Mouse (Mus musculus): ENCODE measurements around the gene P2rx1.
A peak's percentile ranks its signal among the peaks of the same experiment; 100 is the strongest.

Gene P2rx1

DNA sequence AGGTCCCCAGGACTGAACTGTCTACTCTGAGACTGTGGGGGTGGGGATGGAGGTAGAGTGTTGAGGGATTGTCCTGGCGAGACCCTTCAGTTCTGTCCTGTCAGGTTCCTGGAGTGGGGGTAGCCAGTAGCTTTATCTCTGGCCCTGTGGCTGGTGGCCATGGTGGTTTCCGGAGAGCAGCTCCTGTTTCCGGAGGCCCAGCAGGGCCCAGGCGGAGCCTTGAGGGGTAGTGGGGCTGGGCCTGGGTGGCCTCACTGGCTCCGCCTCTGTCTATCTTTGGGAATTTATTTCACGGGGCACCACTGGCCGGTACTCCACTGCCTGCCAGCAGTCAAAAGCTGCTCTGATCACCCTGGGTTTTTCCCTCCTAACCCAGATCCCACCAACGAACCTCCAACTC is at the start of gene P2rx1:
TSS of gene P2rx1 (plus strand) at position 333 of the 400 bp plus-strand sequence.
- no peak for DNase-seq (ENCODE audit: inconsistent age in 2 of 2, low spot score in 1 of 2)

DNA sequence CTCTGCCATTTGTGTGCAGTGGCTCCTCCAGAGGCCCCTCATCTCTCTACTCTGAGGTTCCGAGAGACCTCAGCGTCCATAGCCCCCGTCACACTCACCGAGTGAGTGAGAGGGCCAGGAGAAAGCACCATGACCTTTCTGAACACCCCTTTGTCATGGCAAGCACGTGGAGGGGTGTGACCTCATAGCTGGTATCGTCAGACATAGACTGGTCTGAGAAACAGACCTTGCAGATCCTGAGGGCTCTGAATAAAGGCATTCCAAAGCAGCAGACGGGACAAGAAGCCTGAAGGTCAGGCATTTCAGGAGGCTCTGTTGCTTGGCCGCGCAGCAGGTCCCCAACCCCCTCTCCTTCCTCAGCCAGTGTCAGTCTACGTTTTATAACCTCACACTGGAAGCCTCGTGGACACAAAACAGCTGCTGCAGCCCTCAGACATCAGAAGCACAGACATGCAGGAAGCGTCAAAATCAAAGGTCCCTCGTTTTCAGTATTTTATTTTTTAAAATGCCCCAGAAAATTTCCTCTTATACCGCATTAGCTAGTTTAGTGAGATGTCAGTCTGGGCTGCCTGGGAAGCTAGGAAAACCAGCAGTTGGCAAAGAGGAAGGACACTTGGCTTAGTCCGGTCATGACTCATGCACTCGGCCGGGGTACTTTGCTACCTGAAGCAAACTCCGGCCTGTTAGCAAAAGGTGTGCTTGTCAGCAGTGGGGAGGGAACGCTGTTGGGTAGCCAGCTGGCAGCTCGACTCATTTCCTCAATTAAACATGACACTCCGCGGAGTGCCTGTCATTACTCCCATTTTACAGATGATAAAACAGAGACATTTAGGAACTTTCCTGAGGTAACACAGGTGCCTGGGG is 47.5 kb upstream of the P2rx1 start:
- peak; percentile 77 to 90 for DNase-seq (ENCODE audit: inconsistent age in 2 of 2, low spot score in 1 of 2)

DNA sequence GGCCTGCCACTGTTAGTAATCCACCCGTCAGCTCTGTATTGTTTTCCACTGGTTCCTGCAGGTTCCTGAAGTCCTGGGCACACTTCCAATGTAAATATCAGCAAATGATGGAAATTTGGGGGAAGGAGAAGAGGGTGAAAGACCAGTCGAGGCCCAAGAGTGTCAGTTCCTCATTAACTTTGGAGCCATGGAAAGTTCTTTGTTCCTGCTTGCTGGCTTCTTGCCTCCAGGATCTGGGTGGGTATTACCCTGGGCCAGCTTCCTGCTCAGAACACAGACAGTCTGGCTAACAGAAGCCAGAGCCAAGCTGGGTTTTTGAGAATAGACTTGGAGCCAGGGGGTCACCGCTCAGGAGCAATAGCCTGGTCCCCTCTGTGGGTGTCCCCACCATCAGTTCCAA is 46.7 kb upstream of the P2rx1 start:
- peak; percentile 43 to 76 for DNase-seq (ENCODE audit: inconsistent age in 2 of 2, low spot score in 1 of 2)

DNA sequence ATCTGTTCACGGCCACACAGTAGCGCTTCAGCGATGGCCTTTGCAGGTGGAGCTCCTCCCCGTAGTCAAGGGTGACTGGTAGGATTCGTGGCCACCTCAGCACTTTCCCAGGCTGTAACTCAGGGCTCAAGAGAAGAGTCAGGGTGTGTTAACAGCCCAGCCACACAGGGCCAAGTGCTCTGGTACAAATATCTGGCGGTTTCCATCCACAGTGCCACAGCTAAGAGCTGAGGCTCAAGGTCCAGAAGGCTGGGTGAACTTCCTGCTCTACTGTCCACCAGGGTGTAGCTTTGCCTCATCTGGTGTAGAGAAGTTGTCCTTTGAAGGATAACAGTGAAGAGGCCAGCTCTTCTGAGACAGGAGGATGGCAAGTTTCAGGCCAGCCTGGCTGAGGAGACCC is 46.2 kb upstream of the P2rx1 start:
- DNase-seq (ENCODE audit: inconsistent age in 2 of 2, low spot score in 1 of 2), result peak; percentile 34 to 65

DNA sequence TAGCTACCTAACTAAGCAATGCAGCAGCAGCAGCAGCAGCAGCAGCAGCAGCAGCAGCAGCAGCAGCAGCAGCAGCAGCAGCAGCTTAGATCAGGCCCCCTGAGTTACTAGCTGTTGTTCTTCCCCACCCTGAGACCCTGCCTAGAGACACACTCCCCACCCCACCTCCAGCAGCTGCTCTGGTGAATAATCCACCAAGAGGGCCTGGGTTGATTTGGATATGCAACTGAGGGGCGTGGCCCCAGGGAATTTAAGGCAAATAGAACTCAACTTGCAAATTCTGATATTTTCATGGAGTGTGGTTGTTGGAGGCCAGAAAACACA is 45.8 kb upstream of the P2rx1 start:
- no peak for DNase-seq (ENCODE audit: inconsistent age in 2 of 2, low spot score in 1 of 2)

DNA sequence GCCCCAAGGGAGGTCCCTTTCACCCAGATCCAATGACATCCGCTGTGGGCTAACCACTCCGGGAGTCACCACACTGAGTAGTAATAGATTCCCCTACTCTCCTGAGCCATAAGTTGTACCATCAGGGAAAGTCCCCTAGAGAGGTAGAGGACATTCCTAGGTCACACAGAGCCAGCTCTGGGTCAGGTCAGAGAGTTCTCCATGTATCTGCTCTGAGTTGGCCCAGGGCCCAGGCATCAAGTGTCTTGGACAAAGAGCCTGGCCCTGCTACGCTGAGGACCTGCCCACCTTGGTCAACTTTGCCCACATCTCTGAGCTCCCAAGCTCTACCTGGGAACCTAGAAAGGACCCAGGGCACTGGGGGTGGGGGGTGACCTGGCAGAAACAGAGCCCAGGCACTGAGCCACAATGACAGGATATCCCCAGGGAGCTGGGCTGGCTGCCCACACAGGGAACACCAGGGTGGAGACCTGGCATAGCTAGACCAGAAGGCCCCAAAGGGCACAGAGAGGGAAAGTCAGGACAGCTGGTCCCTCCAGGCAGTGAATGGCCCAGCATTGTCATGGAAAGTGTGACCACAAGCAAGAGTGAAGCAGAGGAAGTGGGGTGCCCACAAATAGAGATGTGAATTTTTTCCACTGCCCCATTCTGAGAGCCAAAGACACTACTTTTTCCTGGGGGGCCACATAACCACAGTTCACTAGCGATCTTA is 45.3 kb upstream of the P2rx1 start:
- peak; percentile 63 to 81 for DNase-seq (ENCODE audit: inconsistent age in 2 of 2, low spot score in 1 of 2)

DNA sequence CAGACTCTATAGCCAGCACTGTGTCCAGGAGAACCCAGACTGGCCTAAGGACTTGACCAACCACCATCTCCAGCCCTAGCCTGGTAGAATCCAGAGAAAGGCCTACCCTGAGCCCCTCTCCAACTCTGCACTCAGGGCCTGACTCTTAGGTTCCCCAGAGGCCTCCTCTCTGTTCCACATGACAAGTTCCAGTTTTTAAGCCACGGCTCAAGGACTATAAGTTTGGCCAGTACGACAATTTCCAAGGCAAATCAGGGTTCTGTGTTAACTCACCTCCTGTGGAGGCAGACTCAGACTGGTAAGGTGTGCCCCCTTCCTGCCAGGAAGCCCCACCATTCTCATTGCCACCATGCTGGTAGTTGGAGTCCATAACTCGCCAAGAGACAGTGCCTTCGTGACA is 44.7 kb upstream of the P2rx1 start:
- DNase-seq (ENCODE audit: inconsistent age in 2 of 2, low spot score in 1 of 2), result no peak

DNA sequence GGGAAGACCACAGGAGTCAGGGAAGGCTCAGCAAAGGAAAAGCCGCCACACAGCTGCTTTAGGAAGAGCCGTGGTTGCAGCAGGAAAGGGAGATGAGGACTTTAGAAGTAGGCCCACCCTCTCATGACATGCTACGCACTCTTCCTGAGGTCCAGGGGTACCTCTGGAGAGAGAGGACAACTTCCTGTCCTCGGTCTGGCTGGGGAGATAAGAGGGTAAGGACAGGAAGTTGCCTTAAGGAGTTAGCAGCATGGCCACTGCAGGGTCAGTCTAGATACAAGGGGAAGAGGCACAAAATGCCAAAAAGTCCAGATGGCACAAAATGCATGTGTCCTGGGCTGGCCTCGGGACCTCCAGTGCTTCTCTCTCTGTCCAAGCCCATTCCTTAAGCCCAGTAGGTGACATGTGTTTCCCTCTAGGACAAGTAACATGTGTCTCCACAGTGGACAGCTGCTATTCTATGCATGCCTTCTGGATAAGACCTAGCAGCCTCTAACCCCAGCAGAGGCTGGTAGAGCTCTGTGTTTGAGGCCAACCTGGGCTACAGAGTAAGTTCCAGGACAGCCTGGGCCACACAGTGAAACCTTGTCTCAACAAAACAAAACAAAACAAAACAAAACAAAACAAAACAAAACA is 43.4 kb upstream of the P2rx1 start:
- peak; percentile 22 to 51 for DNase-seq (ENCODE audit: inconsistent age in 2 of 2, low spot score in 1 of 2)

DNA sequence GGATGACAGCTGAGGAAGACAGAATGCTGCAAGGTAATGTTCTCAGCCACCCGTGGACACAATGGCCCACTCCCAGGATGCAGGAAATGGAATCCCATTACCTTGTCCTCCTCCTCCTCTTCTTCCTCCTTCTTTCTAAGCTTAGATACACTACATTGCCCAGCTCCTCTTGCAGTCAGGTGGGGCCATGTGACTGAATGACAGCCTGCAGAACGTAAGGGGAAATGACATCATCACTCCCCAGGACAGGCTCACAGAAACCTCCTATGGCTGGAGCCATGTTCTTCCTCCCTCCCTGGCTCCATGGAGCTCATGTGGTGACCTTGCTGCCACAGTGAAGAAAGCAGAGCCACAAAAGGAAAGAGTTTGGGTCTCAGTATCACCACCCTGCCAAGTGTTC is 41.6 kb upstream of the P2rx1 start:
- no peak for DNase-seq (ENCODE audit: inconsistent age in 2 of 2, low spot score in 1 of 2)

DNA sequence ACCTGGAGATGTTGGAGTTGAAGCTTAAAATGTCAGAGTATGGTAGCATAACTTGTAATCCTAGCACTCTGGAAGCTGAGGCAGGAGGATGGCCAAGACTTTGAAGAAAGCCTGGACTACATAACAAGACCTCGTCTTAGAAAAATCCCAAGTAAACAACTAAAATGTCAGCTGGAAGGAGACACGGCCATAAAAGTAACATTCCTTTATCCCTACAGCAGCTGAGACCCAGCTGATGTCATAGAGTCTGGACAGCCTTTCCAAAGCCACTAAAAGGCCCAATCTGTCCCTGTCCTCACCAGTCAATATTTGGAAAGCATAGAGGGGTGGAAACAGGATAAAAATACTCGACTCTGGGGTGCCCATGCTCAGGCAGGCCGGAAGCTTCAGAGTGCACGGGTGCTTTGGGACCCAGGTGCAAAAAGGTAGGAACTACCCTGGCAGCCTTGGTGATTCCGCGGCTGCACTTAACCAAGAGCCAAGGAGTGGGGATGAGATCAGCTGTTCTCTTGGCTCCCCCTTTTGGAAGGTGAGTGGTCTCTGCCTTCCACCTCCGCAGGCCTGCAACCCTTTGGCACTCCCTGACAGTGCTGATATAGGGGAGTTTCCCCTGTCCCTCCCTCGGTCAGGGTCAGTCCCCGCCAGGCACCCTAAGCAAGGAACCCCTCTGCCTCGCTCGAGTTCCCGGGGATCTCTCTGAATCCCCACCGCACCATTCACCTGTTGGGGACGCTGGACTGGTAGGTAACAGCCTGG is 38.8 kb upstream of the P2rx1 start:
- no peak for DNase-seq (ENCODE audit: inconsistent age in 2 of 2, low spot score in 1 of 2)

DNA sequence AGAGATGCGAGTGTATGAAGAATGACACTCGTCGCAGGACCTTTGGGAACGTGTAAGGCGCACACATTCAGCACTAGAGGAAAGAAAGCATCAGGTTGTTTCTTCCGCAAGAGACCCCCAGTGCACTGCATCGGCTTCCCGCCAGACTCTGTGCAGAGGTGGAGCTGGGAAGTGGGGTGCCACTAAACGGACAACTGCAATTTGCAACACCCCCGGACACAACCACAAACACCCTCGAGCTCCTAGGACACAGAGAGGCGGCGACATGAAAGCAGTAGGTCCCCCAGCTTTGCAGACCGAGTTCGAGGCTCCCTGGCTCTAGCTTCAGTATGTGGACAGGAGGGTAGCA is 38.2 kb upstream of the P2rx1 start:
- DNase-seq (ENCODE audit: inconsistent age in 2 of 2, low spot score in 1 of 2), result no peak

DNA sequence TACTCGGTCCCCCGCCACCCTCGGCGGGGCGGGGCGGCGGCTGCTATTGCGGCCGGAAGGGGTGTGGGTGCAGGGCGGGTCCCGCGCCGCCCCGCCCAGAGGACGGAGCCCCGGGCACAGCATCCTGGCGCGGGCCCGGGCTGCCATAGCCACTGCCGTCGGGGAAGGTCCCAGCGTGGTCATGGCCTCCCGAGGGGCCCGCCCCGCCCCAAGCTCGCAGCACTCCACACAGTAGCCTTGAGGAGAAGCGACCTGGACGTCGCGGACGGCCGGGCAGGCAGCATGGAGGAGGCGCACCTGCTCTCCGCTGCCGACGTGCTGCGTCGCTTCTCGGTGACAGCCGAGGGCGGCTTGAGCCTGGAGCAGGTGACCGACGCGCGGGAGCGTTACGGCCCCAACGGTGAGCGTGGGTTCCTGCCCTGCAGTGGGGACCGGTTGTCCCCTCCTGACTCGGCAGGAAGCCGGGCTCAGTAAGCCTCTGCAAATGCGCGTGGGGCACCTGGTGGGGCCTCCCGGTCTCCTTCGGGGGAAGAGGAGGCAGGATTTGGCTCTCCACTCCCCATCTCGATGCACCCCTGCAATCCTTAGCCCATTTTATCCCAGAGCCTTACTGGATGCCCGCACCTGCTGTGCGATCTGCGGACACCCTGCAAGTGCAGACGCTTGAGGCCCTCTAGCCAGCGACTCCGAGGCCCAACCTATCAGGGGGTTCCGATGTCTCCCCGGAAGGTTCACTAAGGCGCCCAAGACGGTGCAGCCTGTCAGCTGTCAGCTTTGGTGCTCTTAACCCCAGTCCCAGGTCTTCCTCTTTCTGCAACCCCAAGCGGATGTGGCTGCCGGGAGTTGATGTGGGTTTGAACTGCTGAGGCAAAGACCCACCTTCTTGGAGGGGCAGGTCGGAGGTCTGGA is 37.6 kb upstream of the P2rx1 start, which contains the start of gene Atp2a3:
TSS of gene Atp2a3 (plus strand) at position 98 of the 909 bp plus-strand sequence.
- DNase-seq (ENCODE audit: inconsistent age in 2 of 2, low spot score in 1 of 2), result peak; percentile 23 to 47

DNA sequence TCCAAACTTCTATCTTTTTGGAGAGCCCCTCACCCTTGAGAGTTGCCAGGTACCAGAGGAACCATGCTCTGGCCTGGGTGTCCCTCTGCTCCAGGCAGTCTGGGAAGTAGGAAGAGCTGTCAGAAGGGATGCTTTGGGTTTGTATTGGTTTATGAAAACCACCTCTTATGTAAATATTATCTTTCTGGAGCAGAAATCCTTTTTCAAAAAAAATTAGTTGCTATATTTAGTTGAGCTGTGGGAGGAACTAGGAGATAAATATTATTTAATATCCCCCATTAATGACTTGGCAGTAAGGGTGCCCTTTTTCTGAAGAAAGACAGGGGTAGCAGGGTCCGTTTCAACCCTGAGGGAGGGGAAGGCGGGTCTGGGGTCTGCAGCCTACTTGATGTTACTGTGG is 36.5 kb upstream of the P2rx1 start:
- no peak for DNase-seq (ENCODE audit: inconsistent age in 2 of 2, low spot score in 1 of 2)

DNA sequence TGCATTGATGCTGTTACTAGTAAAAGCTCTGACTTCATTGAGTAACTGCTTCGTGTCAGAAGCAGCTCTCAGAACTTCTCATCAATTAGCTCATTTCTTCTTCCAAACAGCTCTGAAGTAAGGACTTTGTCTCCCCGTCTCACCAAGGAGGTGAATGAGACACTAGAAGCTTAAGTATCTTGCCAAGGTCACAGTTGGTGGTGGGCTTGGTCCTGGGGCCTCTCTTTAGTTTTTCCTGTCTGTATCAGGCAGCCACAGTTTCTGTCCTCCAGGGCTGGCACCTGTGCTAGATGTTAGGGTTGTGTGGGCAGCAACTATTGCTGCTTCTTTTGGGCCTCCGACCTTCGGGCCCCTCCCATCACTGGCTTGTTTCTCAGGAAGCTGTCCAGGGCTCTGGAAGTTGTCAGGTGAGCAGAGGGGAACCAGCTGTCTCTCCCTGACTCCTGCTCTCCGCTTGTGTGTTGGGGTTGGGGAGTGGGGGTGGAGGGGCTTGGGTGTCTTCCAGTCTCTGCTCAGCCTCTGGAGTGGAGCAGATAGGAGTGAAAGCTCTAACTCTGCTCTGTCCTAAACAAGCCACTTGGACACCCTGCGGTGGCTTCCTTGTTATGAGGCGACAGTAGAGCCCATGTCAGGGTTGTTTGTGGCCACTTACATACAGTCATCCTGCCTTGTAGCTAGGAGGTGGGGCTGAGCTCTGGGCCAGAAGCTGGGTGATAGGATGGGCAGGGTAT is 35.7 kb upstream of the P2rx1 start:
- DNase-seq (ENCODE audit: inconsistent age in 2 of 2, low spot score in 1 of 2), result no peak

DNA sequence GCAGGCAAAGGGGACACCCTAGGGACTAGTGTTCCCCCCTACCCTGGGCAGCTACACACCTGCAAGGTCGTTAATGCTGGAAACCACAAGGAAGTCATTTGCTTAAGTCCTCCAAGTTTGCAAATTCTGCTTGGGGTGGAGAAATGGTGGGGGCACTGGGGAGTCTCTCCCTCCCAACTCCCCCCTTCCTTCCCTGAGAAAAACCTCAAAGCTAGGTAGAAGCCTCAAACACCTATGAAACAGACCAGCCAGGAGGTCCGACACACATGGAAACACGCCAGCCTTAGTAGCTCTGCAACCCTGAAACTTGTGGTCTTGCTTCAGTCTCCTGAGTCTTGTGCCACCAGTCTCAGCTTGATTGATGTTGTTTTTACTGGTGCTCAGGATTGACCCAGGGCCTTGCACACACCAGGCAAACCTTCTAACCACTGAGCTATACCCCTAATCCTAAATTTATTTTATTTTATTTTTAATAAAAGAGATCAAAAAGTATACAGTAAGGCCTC is 35.1 kb upstream of the P2rx1 start:
- DNase-seq (ENCODE audit: inconsistent age in 2 of 2, low spot score in 1 of 2), result no peak

DNA sequence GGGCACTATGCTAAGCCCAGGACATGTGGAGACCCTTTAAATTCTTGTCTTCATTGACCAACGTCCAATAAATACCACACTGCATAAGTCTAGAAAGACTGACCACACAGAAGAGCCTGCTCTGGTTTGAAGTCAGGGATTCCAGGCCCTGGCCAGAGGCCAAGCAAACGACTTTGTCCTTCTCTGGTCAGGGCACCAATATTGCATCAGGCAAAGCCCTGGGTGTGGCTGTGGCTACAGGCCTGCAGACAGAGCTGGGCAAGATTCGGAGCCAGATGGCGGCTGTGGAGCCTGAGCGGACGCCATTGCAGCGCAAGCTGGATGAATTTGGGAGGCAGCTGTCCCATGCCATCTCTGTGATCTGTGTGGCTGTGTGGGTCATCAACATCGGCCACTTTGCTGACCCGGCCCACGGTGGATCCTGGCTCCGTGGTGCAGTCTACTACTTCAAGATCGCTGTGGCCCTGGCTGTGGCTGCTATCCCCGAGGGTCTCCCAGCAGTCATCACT is 23.9 kb upstream of the P2rx1 start:
- DNase-seq (ENCODE audit: inconsistent age in 2 of 2, low spot score in 1 of 2), result peak in 1 of 2 experiments; percentile 65

DNA sequence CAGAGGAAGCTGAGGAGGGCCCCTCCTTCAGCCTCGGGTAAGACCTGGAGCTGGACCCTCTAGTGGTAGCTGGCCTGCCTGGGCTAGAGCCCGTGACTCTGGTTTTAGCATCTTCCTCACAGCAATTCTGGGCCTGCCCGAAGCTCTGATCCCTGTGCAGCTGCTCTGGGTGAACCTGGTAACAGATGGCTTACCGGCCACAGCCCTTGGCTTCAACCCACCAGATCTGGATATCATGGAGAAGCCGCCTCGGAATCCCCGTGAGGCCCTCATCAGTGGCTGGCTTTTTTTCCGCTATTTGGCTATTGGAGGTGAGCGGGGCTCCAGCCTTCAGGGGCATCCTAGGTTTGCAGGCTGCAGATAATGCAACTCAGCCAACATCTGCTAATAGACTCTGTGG is 16.4 kb upstream of the P2rx1 start:
- no peak for DNase-seq (ENCODE audit: inconsistent age in 2 of 2, low spot score in 1 of 2)

DNA sequence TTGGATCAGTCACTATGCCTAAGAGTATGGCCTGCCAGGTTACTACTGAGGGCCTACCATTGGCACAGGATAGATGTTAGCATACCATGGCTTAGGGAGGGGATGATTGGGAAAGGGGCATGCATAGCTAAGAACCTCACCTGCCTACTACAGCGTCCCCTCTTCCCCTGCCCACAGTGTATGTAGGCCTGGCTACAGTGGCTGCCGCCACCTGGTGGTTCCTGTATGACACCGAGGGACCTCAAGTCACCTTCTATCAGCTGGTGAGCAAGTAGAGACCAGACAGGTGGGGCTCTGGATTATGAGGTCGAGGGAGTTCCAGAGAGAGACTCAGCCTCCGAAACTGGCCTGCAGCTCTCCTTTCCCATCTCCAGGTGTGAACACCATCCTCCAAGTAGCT is 15.6 kb upstream of the P2rx1 start:
- DNase-seq (ENCODE audit: inconsistent age in 2 of 2, low spot score in 1 of 2), result peak in 1 of 2 experiments; percentile 51

DNA sequence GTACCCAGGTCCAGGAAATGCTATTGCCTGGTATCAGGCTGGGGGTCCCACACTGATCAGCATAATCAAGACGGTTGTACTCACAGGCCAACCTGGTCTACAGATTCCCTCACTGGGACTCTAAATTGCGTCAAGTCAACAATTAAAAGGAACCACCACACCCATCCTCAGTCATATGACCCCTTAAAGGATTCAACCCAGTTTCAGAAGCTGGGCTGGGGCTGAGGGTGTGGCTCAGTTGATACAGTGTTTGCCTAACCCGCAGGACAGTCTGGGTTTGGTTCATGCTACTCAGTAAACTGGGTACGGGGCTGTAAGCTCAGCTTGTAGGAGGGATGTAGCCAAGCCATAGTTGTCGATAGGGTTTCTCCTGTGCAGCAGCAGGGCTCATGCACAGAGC is 12.2 kb upstream of the P2rx1 start:
- no peak for DNase-seq (ENCODE audit: inconsistent age in 2 of 2, low spot score in 1 of 2)
